Mouse (Mus musculus) thymus, adult 2 months (tissue): ENCODE measurements at regions not wholly inside any gene's neighbourhood (a gene's known extent, or its start where the extent isn't known, plus 50 kb on each side); places are given as distances from the start of the nearest gene placed in this dataset.

Experiments
- DNase-seq: peaks from one replicate; pipeline ENCODE4 v3.0.0; 2021
- H3K27ac ChIP-seq: fragments of 200-500 bp; 2 replicates; pipeline ENCODE4 v1.5.1; 2012; ENCODE audit warnings: low read length, control low read depth; ENCODE audit not compliant: control insufficient read depth, insufficient read depth
- H3K27me3 ChIP-seq: fragments of 200-500 bp; 2 replicates; pipeline ENCODE4 v1.6.1; 2012; ENCODE audit warnings: mild to moderate bottlenecking, low read length, moderate library complexity, mixed read lengths; ENCODE audit not compliant: control insufficient read depth, insufficient read depth
- H3K36me3 ChIP-seq: fragments of 200-500 bp; 2 replicates; pipeline ENCODE4 v1.6.1; 2012; ENCODE audit warnings: mild to moderate bottlenecking, low read length, moderate library complexity; ENCODE audit not compliant: control insufficient read depth, insufficient read depth
- H3K4me1 ChIP-seq: fragments of 200-500 bp; replicated peaks from 2 replicates; pipeline ENCODE4 v1.6.1; 2012; ENCODE audit warnings: low read length; ENCODE audit not compliant: control insufficient read depth, insufficient read depth
- H3K4me3 ChIP-seq: fragments of 200-500 bp; 2 replicates; pipeline ENCODE4 v1.5.1; 2012; ENCODE audit warnings: mild to moderate bottlenecking, low read length, control low read depth, moderate library complexity; ENCODE audit not compliant: control insufficient read depth, insufficient read depth
- CTCF ChIP-seq: fragments of 200-500 bp; IDR thresholded peaks from 2 replicates; pipeline ENCODE4 v1.5.1; 2012; ENCODE audit warnings: mild to moderate bottlenecking, control low read depth, low read length, moderate library complexity, borderline replicate concordance; ENCODE audit not compliant: control insufficient read depth, poor library complexity, insufficient read depth; ENCODE audit errors: extremely low read depth
- POLR2A ChIP-seq: fragments of 200-500 bp; IDR thresholded peaks from 2 replicates; pipeline ENCODE4 v1.6.1; 2012; ENCODE audit warnings: mild to moderate bottlenecking, low read length, control low read depth, moderate library complexity; ENCODE audit not compliant: control insufficient read depth, poor library complexity, insufficient read depth; ENCODE audit errors: extremely low read depth
- WGBS: fragments of 180-500 bp; shearing (Covaris S2); methylation state at CpG from one replicate; pipeline ENCODE4 v1.1.7; 2018; 5-methylcytosine and 5-hydroxymethylcytosine counted together

DNA sequence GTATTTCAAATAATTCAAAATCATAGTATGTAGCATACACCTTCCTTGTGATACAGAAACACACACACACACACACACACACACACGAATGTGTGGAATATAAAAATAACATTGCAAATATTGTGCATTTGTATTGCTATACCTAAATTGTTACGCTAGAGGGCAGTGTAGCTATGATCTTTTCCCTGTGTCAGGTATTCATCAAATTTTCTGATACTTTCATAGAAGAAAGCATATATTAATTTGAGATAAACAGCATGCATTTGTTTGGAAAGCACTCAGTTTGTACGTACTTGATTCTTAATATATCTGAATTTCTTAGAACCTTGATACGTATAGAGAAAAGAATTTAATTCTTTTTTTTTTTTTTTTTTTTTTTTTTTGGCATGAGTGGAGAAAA lies 1700.9 kb upstream of the Sel1l start:
- Histone ChIP-seq H3K27ac (no peak overlapping the region), H3K4me3 (no peak overlapping the region), H3K4me1 (no peaks in the 10 kb centered on the region), H3K27me3 (no peaks in the 10 kb centered on the region), H3K36me3 (no peaks in the 10 kb centered on the region)
- TF ChIP-seq CTCF: no peak
- no peak for TF ChIP-seq POLR2A
- WGBS: 43% methylated on average over 4 of the region's 4 CpGs
- no peak for DNase-seq

DNA sequence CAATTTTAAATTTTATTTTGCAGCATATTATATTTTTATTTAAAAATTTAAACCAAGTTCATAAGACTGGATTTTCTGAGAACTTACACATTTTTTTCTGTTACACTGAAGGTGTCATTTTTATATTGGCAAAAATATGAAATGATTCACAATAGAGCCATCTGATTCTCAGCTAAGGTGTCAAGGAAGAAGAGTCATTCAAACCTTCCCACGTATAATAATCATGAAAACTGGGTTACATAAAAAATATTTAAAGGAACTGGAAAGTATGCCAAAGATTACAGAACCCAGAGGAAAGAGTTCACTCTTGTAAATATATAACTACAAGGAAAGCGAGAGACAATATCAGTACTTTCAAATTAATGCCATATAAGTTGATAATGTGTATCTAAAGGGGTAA lies 1674.5 kb upstream of the Sel1l start:
- Histone ChIP-seq H3K4me3 (no peak overlapping the region), H3K4me1 (no peaks in the 10 kb centered on the region), H3K36me3 (no peaks in the 10 kb centered on the region), H3K27me3 (no peaks in the 10 kb centered on the region), H3K27ac (no peak overlapping the region)
- no peak for TF ChIP-seq POLR2A
- no peak for TF ChIP-seq CTCF
- 90% methylated on average over 2 of the region's 2 CpGs for WGBS
- no peak for DNase-seq

DNA sequence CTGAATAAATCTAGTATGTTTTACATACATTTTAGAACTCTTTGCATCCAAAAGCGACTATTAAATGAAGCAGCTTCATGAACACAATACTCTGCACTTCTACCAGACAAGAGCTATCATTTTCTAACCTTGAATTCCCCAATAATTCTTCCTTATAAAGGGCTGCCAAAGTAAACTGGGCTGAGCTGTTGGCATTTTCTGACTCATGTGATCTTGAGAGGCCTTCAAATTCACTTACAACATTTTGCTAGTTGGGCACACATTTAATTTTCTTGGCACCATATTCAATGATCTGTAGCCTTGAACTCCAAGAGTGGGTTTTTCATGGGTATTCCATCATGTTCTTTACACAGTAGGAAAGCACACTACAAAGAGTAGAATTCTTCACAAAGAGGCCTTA lies 1637.4 kb upstream of the Sel1l start:
- no peaks in the 10 kb centered on the region for H3K36me3 ChIP-seq
- TF ChIP-seq CTCF (no peak), POLR2A (no peak)
- DNase-seq: no peak
- H3K4me1 ChIP-seq: no peaks in the 10 kb centered on the region
- no peak overlapping the region for H3K4me3 ChIP-seq
- no peaks in the 10 kb centered on the region for H3K27me3 ChIP-seq
- WGBS: 87% methylated on average over 1 of the region's 1 CpGs
- H3K27ac ChIP-seq: no peak overlapping the region

DNA sequence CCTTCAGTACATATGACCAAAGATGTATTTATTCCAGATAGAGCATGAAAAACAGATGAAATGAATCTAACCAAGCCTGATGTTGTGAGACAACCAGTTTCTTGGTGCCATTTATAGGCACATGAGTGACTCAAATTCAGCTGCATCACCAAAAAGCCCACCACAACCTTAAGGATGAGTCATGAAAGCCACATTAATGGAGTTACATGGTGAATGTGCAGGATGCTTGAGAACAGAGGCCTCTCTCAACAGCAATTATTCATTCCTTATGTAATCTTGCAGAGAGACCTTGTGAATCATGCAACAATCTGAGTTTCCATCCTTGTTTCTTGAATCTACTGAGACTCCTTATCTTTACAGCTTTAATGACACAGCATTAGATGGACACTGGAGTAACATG lies 1613.1 kb upstream of the Sel1l start:
- Histone ChIP-seq H3K27ac (no peak overlapping the region), H3K4me3 (no peak overlapping the region), H3K36me3 (no peaks in the 10 kb centered on the region), H3K4me1 (no peaks in the 10 kb centered on the region), H3K27me3 (no peaks in the 10 kb centered on the region)
- DNase-seq: no peak
- no peak for TF ChIP-seq CTCF

DNA sequence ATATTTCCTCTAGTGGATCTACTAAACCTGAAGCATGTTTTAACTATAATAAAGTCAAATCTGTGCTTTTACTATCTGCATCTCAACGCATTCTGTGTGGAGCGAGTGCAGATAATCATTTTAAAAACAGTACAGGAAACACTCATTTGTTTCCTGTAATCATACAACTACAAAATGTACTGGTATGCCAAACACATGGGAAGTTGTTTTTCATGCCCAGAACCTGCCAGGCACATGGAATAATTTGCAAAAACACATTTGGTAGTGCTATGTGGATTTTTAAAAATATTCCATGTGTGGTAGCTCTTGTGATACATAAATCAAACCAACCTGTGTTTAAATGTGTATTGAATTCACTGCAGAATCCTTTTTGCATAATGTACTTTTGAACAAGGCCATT lies 1600.5 kb upstream of the Sel1l start:
- Histone ChIP-seq H3K27ac (no peak overlapping the region), H3K4me3 (no peak overlapping the region), H3K4me1 (no peaks in the 10 kb centered on the region), H3K36me3 (no peaks in the 10 kb centered on the region), H3K27me3 (no peaks in the 10 kb centered on the region)
- TF ChIP-seq CTCF (no peak), POLR2A (no peak)
- 81% methylated on average over 2 of the region's 2 CpGs for whole genome bisulfite sequencing
- no peak for DNase-seq

DNA sequence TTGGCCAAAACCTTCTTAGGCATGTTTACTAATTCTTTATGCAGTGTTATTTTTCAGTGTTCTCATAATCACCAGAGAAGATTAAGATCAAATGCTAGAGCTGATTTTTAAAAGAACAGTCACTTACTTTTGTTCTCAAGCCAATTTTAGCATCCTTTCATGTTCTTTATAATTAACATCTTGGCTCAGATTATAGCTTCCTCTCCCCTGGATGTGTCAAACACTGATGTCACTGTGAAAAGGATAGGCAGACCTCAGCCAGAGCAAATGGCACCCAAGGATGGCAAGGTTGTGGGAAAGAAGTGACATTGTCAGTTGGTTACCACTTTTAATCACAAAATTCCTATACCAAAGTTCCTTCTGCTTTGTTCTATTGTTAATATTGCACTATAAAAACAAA lies 1580.3 kb upstream of the Sel1l start:
- Histone ChIP-seq H3K27ac (no peak overlapping the region), H3K36me3 (no peaks in the 10 kb centered on the region), H3K4me1 (no peaks in the 10 kb centered on the region), H3K4me3 (no peak overlapping the region), H3K27me3 (no peaks in the 10 kb centered on the region)
- TF ChIP-seq CTCF (no peak), POLR2A (no peak)
- no peak for DNase-seq

DNA sequence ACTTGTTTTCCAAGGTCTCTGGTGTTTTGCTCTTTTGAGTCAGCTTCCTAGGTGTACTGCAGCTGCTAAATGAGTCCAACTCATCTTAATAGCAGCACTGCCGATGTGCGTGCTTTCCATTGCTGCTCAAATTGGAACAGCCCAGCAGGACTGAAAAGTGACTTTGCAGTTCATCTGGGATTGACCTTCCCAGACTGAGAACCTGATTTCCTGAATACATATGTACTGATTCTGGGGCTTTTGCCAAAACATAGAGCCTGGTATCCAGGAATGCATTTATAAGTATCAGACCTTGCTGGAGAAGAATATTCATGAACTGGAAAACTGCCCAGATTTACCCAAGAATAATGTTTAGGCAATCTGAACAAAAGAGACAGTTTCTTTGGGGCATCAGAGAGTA lies 1579.0 kb upstream of the Sel1l start:
- H3K36me3 ChIP-seq: no peaks in the 10 kb centered on the region
- WGBS: 93% methylated on average over 2 of the region's 2 CpGs
- DNase-seq: no peak
- H3K4me3 ChIP-seq: no peak overlapping the region
- H3K27ac ChIP-seq: no peak overlapping the region
- H3K27me3 ChIP-seq: no peaks in the 10 kb centered on the region
- H3K4me1 ChIP-seq: no peaks in the 10 kb centered on the region
- TF ChIP-seq POLR2A (no peak), CTCF (no peak)
